Mouse (Mus musculus) splenic B cell, adult 2 months (primary cell): Measurements from ENCODE around the gene Prl3d3.
"Not testable (repeated sequence)": the region's sequence is repeated elsewhere in the genome, so short reads cannot be mapped to it uniquely, and the experiment has no call there.

Experiments
- DNase-seq: peaks from one replicate; pipeline ENCODE4 v3.0.0-alpha.2; 2011; ENCODE audit warnings: low read depth, low spot score
- H3K27me3 ChIP-seq: 2 replicates; pipeline ENCODE4 v1.6.1; 2012; ENCODE audit warnings: mild to moderate bottlenecking, low read length, moderate library complexity, mixed read lengths; ENCODE audit not compliant: control insufficient read depth, poor library complexity, insufficient read depth, severe bottlenecking
- H3K36me3 ChIP-seq: 2 replicates; pipeline ENCODE4 v1.6.1; 2012; ENCODE audit warnings: mild to moderate bottlenecking, low read length, moderate library complexity, mixed read lengths; ENCODE audit not compliant: control insufficient read depth, poor library complexity, insufficient read depth, severe bottlenecking

Prl3d3 gene

DNA sequence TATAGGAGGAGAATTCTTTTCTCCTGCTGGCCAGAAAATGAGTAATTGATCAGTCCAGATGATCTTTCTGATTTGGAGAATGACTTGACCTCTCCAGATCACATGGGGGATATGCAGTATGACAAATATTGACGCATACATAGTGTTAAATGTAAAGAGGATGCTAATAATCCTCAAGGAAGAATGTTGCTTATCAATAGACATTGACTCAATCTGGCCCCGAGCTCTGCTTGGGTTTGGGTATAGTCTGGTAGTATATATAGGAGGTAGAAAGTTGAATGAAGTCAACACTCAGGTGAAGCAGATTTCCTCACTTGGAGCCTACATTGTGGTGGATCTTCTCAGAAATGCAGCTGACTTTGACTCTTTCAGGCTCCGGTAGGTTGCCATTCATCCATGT, at the start of gene Prl3d3:
TSS of gene Prl3d3 (plus strand) at position 301 of the 400 bp plus-strand sequence.
- DNase-seq, H3K36me3 ChIP-seq, H3K27me3 ChIP-seq: not testable (repeated sequence)

DNA sequence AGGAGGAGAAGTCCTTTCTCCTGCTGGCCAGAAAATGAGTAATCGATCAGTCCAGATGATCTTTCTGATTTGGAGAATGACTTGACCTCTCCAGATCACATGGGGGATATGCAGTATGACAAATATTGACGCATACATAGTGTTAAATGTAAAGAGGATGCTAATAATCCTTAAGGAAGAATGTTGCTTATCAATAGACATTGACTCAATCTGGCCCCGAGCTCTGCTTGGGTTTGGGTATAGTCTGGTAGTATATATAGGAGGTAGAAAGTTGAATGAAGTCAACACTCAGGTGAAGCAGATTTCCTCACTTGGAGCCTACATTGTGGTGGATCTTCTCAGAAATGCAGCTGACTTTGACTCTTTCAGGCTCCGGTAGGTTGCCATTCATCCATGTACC, 35.2 kb upstream of the Prl3d3 start, which contains the start of gene Prl3d2:
TSS of gene Prl3d2 (plus strand) at position 301 of the 400 bp plus-strand sequence.
- not testable (repeated sequence) for H3K36me3 ChIP-seq, H3K27me3 ChIP-seq, DNase-seq

DNA sequence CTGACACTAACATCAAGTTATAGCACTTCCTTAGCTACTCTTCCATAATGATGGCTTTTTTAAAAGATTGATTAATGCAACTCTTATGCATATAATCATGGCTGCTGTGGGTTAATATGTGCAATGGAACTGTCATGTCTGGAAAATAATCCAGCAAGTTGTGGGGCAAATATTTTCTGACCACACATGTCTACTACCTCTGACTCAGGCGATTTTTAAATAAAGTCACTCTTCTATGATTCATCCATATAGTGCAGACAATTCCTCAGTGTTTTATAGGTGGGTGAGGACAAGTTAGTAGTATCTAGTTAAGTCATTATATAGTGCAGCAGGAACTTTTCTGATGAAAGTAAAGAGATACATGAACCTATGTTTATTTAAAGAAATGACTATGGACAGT, 8.3 kb upstream of the Prl3d3 start:
- no peak for DNase-seq
- Histone ChIP-seq H3K27me3 (no peaks in the 10 kb centered on the region), H3K36me3 (no peaks in the 10 kb centered on the region)

DNA sequence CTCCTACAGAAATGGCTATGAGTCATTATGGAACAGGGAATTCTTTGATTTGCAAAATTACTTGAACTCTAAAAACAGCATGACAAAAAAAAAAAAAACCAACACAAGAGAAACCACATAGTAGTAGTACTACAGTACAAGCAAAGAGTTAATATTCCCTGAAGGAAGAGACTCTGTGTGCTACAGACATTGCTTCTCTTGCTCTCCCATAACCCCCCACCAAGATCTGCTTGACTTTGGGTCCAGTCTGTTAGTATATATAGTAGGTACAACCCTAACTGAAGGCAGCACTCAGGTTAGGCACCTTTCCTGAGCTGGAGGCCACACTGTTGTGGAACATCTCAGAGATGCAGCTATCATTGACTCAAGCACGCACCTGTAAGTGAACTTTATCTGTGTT, 39.8 kb downstream of the Prl3d3 start, which contains the start of gene Prl3c1:
TSS of gene Prl3c1 (plus strand) at position 301 of the 400 bp plus-strand sequence.
- no peak for DNase-seq
- H3K27me3 ChIP-seq: no peaks in the 10 kb centered on the region
- H3K36me3 ChIP-seq: no peaks in the 10 kb centered on the region
